Mouse (Mus musculus) CD4-positive, CD25-positive, alpha-beta regulatory T cell, adult 9 weeks (primary cell): ENCODE data around the gene Fam20b. TPM values are rescaled to one million over a fixed set of nuclear protein-coding genes. Genes with fewer than 3 reads are reported as not detected.

Experiments
- polyA plus RNA-seq: library from polyadenylated mRNA; unstranded; fragments of 100-300 nt; shearing (Covaris generic); gene quantifications from one replicate; pipeline ENCODE4 v1.2.1, GENCODE M21; 2017

The Fam20b gene
- 14.2 TPM for polyA plus RNA-seq

DNA sequence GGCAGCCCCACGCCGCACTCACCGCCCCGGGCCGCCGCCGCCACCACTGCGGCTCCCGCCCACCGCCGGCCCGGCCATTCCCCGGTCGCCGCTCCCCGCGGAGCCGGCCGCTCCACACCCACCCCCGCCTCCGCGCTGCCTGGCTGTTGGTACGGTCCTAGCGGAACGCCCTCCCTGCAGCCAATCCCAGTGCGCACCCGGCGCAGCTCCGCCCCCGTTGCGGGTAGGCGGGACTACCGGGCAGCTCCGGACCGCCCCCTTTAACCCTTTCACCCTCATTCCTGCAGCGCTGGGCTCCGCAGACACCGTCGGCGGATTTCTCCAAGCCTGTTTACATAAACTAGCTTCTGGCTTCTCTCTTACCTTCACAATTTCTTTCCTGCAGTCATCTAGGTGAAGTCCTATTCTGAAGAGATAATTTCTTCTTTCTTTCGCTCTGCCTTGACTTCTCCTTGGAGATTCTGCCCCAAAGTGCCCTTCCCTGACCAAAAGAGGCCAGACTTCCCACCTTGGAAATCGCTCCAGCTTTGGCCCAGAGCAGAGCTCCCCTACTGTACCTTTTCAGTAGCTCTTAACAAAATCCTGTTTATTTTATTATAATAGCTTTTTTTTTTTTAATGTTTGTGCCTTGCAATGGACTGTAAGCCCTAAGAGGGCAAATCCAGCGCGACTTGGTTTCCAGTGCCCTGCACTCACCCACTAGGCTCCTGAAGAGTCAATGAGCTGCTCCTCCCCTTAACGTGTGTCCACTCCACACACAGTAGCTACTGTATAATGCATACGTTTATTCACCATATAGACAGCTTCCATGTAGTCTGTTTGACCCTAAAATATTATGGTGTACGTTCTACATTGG, at the start of gene Fam20b:
Fam20b (minus strand) TSS at position 137 of the 856 bp plus-strand sequence.

GRCm38 (mm10) chr1:156674195-156675000, 44.5 kb downstream of the Fam20b start, which contains the start of gene Tor3a:
TSS of gene Tor3a (minus strand) at chr1:156674356.

Other genes starting within 250 kb of the Fam20b start
- gene Soat1, start 244.8 kb downstream of the Fam20b start, polyA plus RNA-seq: 44.0 TPM
- 1.2 TPM for gene Gm10031, start 195.1 kb downstream of the Fam20b start, polyA plus RNA-seq
- 2.8 TPM for gene Abl2, start 160.3 kb downstream of the Fam20b start, polyA plus RNA-seq
- gene Tor3a, start 44.7 kb downstream of the Fam20b start, polyA plus RNA-seq: 56.8 TPM
- gene Angptl1, start 119.5 kb upstream of the Fam20b start, polyA plus RNA-seq: 0.42 TPM
- gene Ralgps2, start 220.5 kb upstream of the Fam20b start, polyA plus RNA-seq: 59.2 TPM